In the genomic region with DNA sequence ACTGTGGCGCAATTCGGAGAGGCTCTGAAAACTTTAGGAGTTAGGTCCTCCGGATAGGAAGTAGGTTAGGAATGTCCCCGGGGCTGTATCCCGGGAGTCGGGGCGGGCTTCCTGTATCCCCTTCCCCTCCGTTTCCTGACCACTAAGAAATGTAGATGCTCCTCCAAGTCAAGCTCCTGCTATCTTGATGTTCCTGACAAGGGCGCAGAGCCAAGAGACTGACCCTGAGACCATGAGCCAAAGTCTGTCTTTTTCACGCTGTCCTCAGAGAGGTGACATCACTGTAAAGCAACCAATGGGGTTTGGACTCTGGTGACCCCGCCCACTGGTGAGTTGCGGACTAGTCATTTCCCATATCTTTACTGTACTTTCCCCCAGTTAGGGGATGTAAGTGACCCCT, we compare ENCODE assay signal across 12 mouse cellular contexts. TPM values are rescaled to one million over a fixed set of nuclear protein-coding genes. Genes with fewer than 3 reads are reported as not detected.
DNase-seq lines count a peak whose midpoint lies in the region; ATAC-seq lines count a peak whose summit lies in the region.
"Had no signal": no experiment of that assay in that cellular context is flagged by ENCODE, and none has a peak within 500 bp of the region (broad histone marks: within the 10 kb centered on the region; RNA-seq: fewer than 3 reads in every experiment).

No protein-coding gene starts in this region.

- no peak overlapping the region for H3K27ac ChIP-seq in kidney, embryonic 15.5 days
- no peak overlapping the region for H3K27ac ChIP-seq in limb, embryonic 12.5 days
- H3K27ac ChIP-seq: heart, adult 2 months; liver, embryonic 15.5 days had no signal

- H3K4me2 ChIP-seq in kidney, embryonic 15.5 days = peak overlapping the region; percentile 41
- H3K4me2 ChIP-seq in limb, embryonic 12.5 days = peak overlapping the region; percentile 42
- H3K4me2 ChIP-seq: liver, embryonic 15.5 days had no signal

- H3K4me3 ChIP-seq in kidney, embryonic 15.5 days (replicated peaks) = no peak overlapping the region
- H3K4me3 ChIP-seq in limb, embryonic 12.5 days (replicated peaks) = peak overlapping the region; percentile 27
- H3K4me3 ChIP-seq: heart, adult 2 months; liver, embryonic 15.5 days had no signal

- H3K27me3 ChIP-seq in kidney, embryonic 15.5 days = no peaks in the 10 kb centered on the region
- peaks cover 26% of the 10 kb centered on the region for H3K27me3 ChIP-seq in limb, embryonic 12.5 days
- H3K27me3 ChIP-seq: liver, embryonic 15.5 days had no signal

- H3K36me3 ChIP-seq in kidney, embryonic 15.5 days = no peaks in the 10 kb centered on the region
- no peaks in the 10 kb centered on the region for H3K36me3 ChIP-seq in limb, embryonic 12.5 days
- H3K36me3 ChIP-seq: G1E; liver, embryonic 15.5 days had no signal

- DNase-seq in kidney, postnatal 25 days = no peak
- DNase-seq in R1 (ENCODE audit: low read depth, low spot score) = peak; percentile 79
- peak; percentile 30 to 46 for DNase-seq in heart, adult 18-20 months
- DNase-seq in cerebellum, adult 9-10 months = no peak
- no peak for DNase-seq in right cerebral cortex, postnatal 14 days
- no peak for DNase-seq in retina, postnatal 1 day
- DNase-seq: spleen, adult 18-20 months had no signal

- H3K4me1 ChIP-seq in kidney, embryonic 15.5 days = peaks cover 29% of the 10 kb centered on the region
- peaks cover 37% of the 10 kb centered on the region for H3K4me1 ChIP-seq in limb, embryonic 12.5 days (replicated peaks)
- H3K4me1 ChIP-seq: liver, embryonic 15.5 days had no signal

- WGBS in kidney, embryonic 15.5 days = 45% methylated on average over 12 of the region's 12 CpGs
- WGBS in limb, embryonic 12.5 days = 37% methylated on average over 12 of the region's 12 CpGs

- H3K9me3 ChIP-seq in kidney, embryonic 15.5 days (replicated peaks) = no peaks in the 10 kb centered on the region
- H3K9me3 ChIP-seq in limb, embryonic 12.5 days = 0 out of 2 replicates have a peak, but pooled peaks cover 7% of the 10 kb centered on the region
- H3K9me3 ChIP-seq: liver, embryonic 15.5 days had no signal

- H3K9ac ChIP-seq in kidney, embryonic 15.5 days = no peak overlapping the region
- no peak overlapping the region for H3K9ac ChIP-seq in limb, embryonic 12.5 days (replicated peaks)
- H3K9ac ChIP-seq: liver, embryonic 15.5 days had no signal

- no peak for ATAC-seq in kidney, embryonic 15.5 days (replicated peaks; ENCODE audit: low FRiP score)
- ATAC-seq in limb, embryonic 12.5 days (ENCODE audit: insufficient number of reproducible peaks, insufficient read depth, low FRiP score, low TSS enrichment, low read depth) = no peak

RNA-seq across cellular contexts. Expression of a gene that starts 51.8 kb away (rescaled TPM):
- 11.7 and 13.7 TPM in 2 replicates for polyA plus RNA-seq in kidney, embryonic 15.5 days (2015; fragmentation: Nextera tagmentation; extraction: Ambion mirVana)
- total RNA-seq in heart, adult 18-20 months (2021) = 10 to 100 TPM; 34.5 to 51.1 TPM
- polyA plus RNA-seq in limb, embryonic 12.5 days (2016; fragmentation: Nextera tagmentation; extraction: Ambion mirVana) = 24.1 and 26.7 TPM in 2 replicates
- polyA plus RNA-seq: G1E had no signal

Comparison
In these comparisons a context has a peak if more than half of its experiments do, and no peak if none do; other contexts are left out.
1. DNase-seq: peak in R1 (single experiment) and heart, adult 18-20 months (2 of 2); none in kidney, postnatal 25 days (0 of 2), cerebellum, adult 9-10 months (single experiment), right cerebral cortex, postnatal 14 days (single experiment) and retina, postnatal 1 day (single experiment).